Mouse (Mus musculus) v-Abl transformed pro-B cells (cell line): ENCODE data around the gene Tgfbr2.

ENCODE experiments used
- in situ Hi-C, 2 experiments: fragments of 400-800 bp; cut with MboI; formaldehyde crosslinking; loops; one replicate each; pipeline ENCODE4 v1.15.1; 2025; ENCODE audit not compliant: unreplicated experiment in 2 of 2

Tgfbr2 gene

DNA sequence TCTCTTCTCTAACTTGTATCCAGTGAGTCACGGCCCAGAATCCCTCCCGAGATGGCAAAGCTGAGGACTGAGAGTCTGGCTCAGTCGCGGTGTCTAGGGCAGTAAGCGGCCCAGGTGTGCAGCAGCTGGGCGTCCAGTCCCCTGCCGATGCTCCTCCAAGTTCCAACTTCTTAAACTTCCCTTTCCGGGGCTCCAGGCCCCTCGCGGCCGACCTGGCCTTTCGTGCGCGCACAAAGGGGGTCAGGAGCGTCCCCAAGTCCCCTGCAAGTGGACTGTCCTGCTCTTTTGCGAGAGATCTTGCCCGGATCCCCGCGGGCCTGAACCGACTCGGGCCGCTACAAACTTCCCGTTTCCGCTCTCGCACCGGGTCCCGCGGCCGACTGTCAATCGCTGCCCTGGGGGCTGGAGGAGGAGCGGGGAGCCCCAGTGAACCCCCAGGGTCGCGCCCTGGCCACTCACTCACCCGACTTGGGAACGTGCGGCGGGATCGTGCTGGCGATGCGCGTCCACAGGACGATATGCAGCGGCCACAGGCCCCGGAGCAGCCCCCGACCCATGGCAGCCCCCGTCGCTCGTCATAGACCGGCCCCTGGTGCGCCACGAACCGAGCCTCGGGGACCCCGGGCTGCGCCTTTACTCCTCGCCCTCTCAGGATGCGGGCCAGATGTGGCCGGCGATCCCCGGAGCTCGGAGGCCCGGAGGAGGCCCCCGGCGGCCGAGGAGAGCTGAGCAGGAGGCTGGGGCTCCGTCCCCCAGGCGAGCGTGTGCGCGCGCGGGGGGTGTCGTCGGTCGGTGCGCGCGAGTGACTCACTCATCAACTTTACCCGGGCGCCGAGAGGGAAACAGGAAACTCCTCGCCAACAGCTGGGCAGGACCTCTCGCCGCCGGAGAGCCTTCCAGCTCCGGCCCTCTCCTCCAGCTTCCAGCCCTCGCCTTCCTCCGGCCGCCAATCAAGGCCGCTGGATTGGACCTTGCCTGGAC is at the start of gene Tgfbr2:
Tgfbr2 (minus strand) TSS at position 880 of the 981 bp plus-strand sequence.
- in situ Hi-C loops, result loop anchor here (5.0 kb wide), 3 partner anchors 37 to 163 kb away; no protein-coding TSS in a partner anchor

DNA sequence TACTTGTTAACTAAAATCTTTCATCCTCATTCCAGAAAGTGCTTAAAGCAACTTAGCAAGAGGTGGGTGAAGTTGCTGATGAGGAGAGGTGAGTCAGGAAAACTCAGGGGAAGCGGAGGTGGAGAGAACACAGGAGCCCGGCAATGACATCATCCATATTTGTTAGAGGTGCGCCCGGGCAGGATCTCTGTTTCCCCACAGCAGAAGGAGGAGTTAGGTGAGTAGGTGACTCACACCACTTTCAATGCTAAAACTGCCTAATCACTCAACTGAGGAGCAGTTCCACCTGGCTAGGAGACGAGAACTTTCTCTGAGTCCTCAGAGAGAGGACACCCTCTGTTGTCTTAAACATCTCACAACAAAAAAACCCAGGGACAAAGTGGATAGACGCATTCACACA is 48.2 kb upstream of the Tgfbr2 start:
- in situ Hi-C loops, result loop anchor here in 1 of 2 experiments (5.0 kb wide), 1 partner anchor 99 kb away; no protein-coding TSS in a partner anchor

DNA sequence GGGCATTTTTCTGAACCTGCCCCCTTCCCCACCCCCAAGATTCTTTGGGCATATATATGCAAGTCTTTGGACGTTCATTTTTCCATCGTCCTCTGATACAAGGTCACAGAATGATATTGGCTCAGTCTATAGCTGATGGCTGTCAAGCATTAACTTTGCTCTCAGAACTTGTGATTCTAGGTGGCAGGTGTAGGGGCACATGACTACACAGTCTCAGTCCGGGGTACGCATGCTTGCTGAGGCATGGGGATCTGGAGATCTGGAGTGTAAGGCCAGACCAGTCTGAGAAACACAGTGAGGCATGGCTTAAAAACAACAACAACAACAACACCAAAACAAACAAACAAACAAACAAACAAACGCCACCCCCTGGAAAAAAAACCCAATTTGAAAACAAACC is 47.5 kb upstream of the Tgfbr2 start:
- in situ Hi-C loops, result loop anchor here in 1 of 2 experiments (5.0 kb wide), 1 partner anchor 100 kb away; no protein-coding TSS in a partner anchor

GRCm38 (mm10) chr9:116222000-116222399 is 46.8 kb upstream of the Tgfbr2 start:
- in situ Hi-C loops, result loop anchor here in 1 of 2 experiments (5.0 kb wide), 1 partner anchor 100 kb away; no protein-coding TSS in a partner anchor

GRCm38 (mm10) chr9:116221565-116221964 is 46.4 kb upstream of the Tgfbr2 start:
- in situ Hi-C loops, result loop anchor here in 1 of 2 experiments (5.0 kb wide), 1 partner anchor 101 kb away; no protein-coding TSS in a partner anchor

DNA sequence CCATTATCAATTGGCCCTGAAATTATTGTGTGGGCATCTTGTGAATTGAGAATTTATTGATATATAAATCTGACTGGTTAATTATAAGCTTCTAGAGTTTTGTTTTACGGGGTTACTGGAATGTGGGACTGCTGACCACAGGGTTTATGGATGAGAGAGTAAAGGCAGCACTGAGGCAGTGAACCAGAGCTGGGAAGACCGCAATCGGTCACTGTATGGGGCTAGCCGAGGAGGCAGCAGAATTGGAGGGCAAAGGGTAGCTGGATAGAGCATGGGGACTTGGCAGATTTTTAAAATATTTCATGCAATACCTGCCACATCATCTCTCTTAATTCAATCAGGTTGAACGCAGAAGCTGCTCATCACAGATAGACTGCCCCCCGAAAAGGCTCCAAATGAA is 45.5 kb upstream of the Tgfbr2 start:
- in situ Hi-C loops, result loop anchor here in 1 of 2 experiments (5.0 kb wide), 1 partner anchor 102 kb away; no protein-coding TSS in a partner anchor

DNA sequence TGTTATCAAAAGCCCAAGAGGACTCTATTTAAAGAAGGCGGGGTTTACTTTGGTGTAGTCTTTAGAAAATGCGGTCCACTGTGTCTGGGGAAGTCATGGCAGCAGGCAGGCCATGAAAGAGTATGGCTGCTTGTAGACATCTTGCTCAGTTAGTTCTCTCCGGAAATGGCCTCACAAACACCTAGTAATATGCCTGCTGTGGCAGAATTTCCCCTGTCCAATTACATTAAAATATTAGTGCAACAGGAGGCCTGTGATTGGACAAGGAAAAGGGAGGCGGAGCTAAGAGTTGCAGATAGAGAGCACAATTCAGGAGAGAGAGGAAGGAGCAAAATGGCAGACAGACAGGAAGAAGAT is 45.0 kb upstream of the Tgfbr2 start:
- in situ Hi-C loops, result loop anchor here in 1 of 2 experiments (5.0 kb wide), 1 partner anchor 102 kb away; no protein-coding TSS in a partner anchor

GRCm38 (mm10) chr9:116219234-116220158 is 44.3 kb upstream of the Tgfbr2 start:
- in situ Hi-C loops, result loop anchor here (5.0 kb wide), 5 partner anchors 82 to 163 kb away; no protein-coding TSS in a partner anchor

- in situ Hi-C loops, result loop anchor here (5.0 kb wide), 4 partner anchors 81 to 164 kb away; no protein-coding TSS in a partner anchor
Observed at GRCm38 (mm10) chr9:116218780-116219179, 43.6 kb upstream of the Tgfbr2 start.

DNA sequence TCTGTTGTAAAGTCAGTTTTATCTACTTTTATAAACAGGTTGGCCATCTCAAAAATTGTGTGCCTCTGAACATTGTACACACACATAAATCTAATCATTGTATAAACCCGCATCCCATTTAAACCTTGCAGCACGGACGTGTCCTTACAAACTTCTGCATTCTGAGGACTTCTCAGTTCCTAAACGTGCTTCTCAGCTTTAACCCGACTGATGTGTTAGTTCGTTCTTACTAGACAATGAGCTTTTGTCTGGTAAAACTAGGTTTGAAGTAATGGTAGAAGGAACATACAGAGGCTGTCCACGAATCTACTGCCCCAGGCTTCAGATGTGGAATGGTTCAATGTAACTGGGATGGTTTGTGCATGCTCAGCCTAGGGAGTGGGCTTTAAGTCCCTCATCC is 41.9 kb upstream of the Tgfbr2 start:
- in situ Hi-C loops, result loop anchor here (5.0 kb wide), 4 partner anchors 80 to 165 kb away; no protein-coding TSS in a partner anchor

- in situ Hi-C loops, result loop anchor here (5.0 kb wide), 4 partner anchors 79 to 166 kb away; no protein-coding TSS in a partner anchor
Observed at GRCm38 (mm10) chr9:116216677-116217076, 41.5 kb upstream of the Tgfbr2 start.

- in situ Hi-C loops, result loop anchor here (5.0 kb wide), 1 partner anchor 37 kb away; the partner anchor contains the start of gene Tgfbr2 (in 2 of the 2)
Observed at GRCm38 (mm10) chr9:116214296-116214695, 39.1 kb upstream of the Tgfbr2 start.

DNA sequence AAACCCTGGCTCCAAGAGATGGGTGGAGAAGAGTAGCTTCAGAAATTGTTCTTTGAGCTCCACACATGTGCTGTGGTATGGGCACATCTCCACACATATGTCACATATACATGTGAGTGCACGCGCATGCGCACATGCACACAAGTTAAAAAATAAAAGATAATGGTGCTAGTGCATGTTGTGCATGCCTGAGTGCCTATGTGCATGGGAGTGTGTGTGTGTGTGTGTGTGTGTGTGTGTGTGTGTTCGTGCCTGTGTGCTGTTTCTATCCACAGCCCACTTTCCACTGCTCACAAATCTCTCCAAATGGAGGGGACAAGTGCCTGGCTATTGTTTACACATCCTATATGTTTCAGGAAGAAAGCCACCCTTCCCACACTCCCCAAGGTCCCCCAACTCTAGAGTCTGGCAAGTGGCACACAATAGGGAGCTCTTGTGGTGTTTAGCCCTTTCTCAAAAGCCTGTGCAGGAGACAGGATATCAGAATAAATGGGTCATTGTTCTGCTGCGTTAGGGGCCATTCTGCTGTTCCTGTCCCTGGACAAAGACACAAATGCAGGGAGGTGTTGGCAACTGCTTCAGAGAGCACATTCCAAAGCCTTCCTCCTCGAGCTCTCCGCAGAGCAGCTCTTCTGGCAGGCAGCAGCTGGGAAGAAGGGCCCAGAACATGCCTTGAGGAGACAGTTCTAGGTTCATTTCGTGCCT is 37.9 kb upstream of the Tgfbr2 start:
- in situ Hi-C loops, result loop anchor here (5.0 kb wide), 1 partner anchor 36 kb away; the partner anchor contains the start of gene Tgfbr2 (in 2 of the 2)

- in situ Hi-C loops, result loop anchor here (5.0 kb wide), 1 partner anchor 35 kb away; the partner anchor contains the start of gene Tgfbr2 (in 2 of the 2)
Observed at GRCm38 (mm10) chr9:116212069-116212468, 36.9 kb upstream of the Tgfbr2 start.

GRCm38 (mm10) chr9:116208169-116208904 is 33.2 kb upstream of the Tgfbr2 start:
- in situ Hi-C loops, result no loop called here

- in situ Hi-C loops, result no loop called here
Observed at GRCm38 (mm10) chr9:116206901-116207300, 31.7 kb upstream of the Tgfbr2 start.

DNA sequence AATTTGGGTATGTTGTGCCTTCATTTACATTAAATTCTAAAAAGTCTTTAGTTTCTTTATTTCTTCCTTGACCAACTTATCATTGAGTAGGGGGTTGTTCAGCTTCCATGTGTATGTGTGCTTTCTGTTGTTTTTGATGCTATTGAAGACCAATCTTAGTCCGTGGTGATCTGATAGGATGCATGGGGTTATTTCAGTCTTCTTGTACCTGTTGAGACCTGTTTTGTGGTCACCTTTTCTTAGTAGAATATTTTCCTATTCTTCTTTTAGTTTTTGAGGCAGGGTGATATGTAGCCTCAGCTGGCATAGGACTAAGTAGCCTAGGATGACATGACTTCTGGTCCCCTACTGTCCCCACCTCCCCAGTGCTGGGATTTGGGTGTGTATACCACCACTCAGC is 28.5 kb upstream of the Tgfbr2 start:
- in situ Hi-C loops, result no loop called here

- in situ Hi-C loops, result no loop called here
Observed at GRCm38 (mm10) chr9:116199127-116199526, 24.0 kb upstream of the Tgfbr2 start.

DNA sequence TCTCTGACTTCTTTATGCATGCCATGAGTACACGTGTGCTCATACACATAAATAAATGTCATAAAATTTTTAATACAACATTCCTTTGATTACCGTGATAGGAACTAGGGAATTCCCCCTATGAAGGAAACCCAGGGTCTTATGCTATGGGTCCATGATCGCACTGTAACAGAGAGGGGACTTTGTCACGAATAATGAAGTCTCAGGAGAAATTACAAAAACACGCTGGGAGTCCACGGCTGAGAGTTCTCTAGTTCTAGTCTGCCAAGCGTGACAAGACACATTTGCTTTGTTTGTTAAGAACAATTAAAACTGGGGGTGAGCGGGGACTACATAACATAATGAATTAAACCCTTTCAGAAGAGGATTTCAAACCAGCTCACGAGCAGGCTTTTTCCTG is 23.3 kb upstream of the Tgfbr2 start:
- in situ Hi-C loops, result no loop called here
